Mouse (Mus musculus): ENCODE measurements at regions not wholly inside any gene's neighbourhood (a gene's known extent, or its start where the extent isn't known, plus 50 kb on each side); places are given as distances from the start of the nearest gene placed in this dataset.
A peak's percentile ranks its signal among the peaks of the same experiment; 100 is the strongest.

DNA sequence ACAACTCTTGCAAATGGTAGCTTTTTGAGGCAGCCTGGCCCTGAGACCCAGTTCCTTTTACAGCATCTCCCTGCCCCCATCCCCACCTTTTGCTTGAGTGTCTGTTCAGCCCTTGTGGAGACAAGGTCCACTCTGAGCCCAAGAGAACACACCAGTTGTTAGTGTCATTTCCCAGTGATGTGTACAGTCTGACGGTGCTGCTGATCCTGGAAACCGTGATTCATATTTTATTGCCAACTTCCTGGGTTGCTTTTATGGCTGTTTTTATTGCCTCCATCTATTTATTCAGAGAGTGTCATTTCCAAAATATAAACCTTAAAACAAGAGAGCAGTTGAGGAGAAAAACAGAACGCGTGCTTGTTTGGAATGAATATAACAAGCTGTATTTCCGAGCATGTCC lies 309.6 kb upstream of the Isl1 start:
- no peaks in the 10 kb centered on the region for H3K4me1 ChIP-seq (replicated peaks; ENCODE audit: control insufficient read depth, insufficient read depth, low read length)
- no peak overlapping the region for H3K4me3 ChIP-seq (replicated peaks; ENCODE audit: low read length)
- H3K9ac ChIP-seq (replicated peaks; ENCODE audit: low read depth, low read length), result no peak overlapping the region
- H3K27me3 ChIP-seq (replicated peaks; ENCODE audit: control insufficient read depth, insufficient read depth, low read length), result no peaks in the 10 kb centered on the region
- ATAC-seq, result no peak
- H3K9me3 ChIP-seq (ENCODE audit: control insufficient read depth, low read length), result no peaks in the 10 kb centered on the region
- 96% methylated on average over 5 of the region's 5 CpGs for WGBS
- H3K27ac ChIP-seq (ENCODE audit: low read length), result no peak overlapping the region
- H3K4me2 ChIP-seq (ENCODE audit: low read length), result no peak overlapping the region
- H3K36me3 ChIP-seq (ENCODE audit: control insufficient read depth, insufficient read depth), result no peaks in the 10 kb centered on the region

DNA sequence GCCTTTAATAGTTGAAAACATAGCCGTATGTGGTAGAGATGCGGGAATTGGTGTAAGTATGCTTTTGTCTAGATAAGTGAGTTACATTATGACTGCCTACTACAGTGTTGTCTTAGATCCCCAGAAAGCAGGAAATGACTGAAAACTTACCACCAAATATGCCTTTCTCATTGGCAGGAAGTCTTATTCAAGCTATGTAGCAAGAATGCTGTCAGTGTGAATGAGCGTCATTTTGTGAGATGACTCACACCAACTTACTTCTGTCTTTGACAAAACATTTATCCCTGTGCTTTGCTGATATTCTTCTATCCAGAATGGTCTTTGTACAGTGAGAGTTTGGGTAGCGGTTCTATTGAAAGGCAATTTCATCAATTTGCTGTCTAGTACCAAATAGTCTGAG lies 286.9 kb upstream of the Isl1 start:
- ATAC-seq, result no peak
- no peak overlapping the region for H3K4me3 ChIP-seq (replicated peaks; ENCODE audit: low read length)
- WGBS, result 96% methylated on average over 4 of the region's 4 CpGs

DNA sequence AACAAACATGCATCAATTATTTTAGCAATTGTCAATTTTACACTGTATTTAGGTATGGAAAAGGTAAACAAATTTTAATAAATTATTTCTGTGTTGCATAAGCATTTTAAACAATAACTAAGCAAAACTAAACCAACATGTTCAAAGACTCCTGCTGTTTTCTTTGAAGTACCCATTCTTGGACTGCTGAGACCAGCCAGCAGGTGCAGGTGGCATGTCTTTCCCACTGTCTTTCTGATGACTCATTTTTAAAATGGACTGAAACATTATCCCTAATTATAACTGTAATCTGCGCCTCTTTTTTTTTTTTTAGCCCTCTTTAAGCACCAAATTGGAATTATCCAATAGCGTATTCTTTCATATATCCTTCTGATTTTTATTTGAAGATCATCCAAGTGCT lies 286.0 kb upstream of the Isl1 start:
- no peaks in the 10 kb centered on the region for H3K4me1 ChIP-seq (replicated peaks; ENCODE audit: control insufficient read depth, insufficient read depth, low read length)
- H3K27ac ChIP-seq (ENCODE audit: low read length), result no peak overlapping the region
- no peaks in the 10 kb centered on the region for H3K9me3 ChIP-seq (ENCODE audit: control insufficient read depth, low read length)
- H3K4me2 ChIP-seq (ENCODE audit: low read length), result no peak overlapping the region
- no peaks in the 10 kb centered on the region for H3K36me3 ChIP-seq (ENCODE audit: control insufficient read depth, insufficient read depth)
- no peak overlapping the region for H3K4me3 ChIP-seq (replicated peaks; ENCODE audit: low read length)
- 91% methylated on average over 2 of the region's 2 CpGs for WGBS
- no peak overlapping the region for H3K9ac ChIP-seq (replicated peaks; ENCODE audit: low read depth, low read length)
- ATAC-seq, result no peak
- H3K27me3 ChIP-seq (replicated peaks; ENCODE audit: control insufficient read depth, insufficient read depth, low read length), result no peaks in the 10 kb centered on the region

More for the DNA sequence above, 286.9 kb upstream of the Isl1 start:
- Histone ChIP-seq H3K36me3 (ENCODE audit: control insufficient read depth, insufficient read depth) (no peaks in the 10 kb centered on the region), H3K9ac (replicated peaks; ENCODE audit: low read depth, low read length) (no peak overlapping the region), H3K4me1 (replicated peaks; ENCODE audit: control insufficient read depth, insufficient read depth, low read length) (no peaks in the 10 kb centered on the region), H3K9me3 (ENCODE audit: control insufficient read depth, low read length) (no peaks in the 10 kb centered on the region), H3K4me2 (ENCODE audit: low read length) (no peak overlapping the region), H3K27ac (ENCODE audit: low read length) (no peak overlapping the region), H3K27me3 (replicated peaks; ENCODE audit: control insufficient read depth, insufficient read depth, low read length) (no peaks in the 10 kb centered on the region)

DNA sequence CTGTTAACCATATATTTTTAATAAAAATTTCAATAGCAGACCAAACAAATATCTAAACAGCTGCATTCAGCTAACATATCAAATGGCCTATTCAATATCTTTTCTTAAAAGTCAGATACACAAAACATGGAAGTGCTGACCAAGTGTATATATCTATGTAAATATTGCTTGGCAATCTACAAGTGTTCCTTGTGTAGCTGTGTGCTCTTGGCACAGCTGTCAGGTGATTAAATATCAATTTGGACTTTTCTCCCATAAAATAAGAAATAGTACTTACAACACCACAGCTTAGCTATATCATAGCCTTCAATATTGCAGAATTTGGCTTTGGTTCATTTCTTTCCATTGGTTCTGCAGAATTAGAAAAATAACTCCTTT lies 266.5 kb upstream of the Isl1 start:
- no peak overlapping the region for H3K27ac ChIP-seq (ENCODE audit: low read length)
- H3K9me3 ChIP-seq (ENCODE audit: control insufficient read depth, low read length), result no peaks in the 10 kb centered on the region
- 0 out of 2 replicates have a peak, but pooled peaks cover 2% of the 10 kb centered on the region for H3K4me1 ChIP-seq (replicated peaks; ENCODE audit: control insufficient read depth, insufficient read depth, low read length)
- no peak for ATAC-seq
- H3K27me3 ChIP-seq (replicated peaks; ENCODE audit: control insufficient read depth, insufficient read depth, low read length), result no peaks in the 10 kb centered on the region
- H3K4me3 ChIP-seq (replicated peaks; ENCODE audit: low read length), result no peak overlapping the region
- no peak overlapping the region for H3K9ac ChIP-seq (replicated peaks; ENCODE audit: low read depth, low read length)
- no peak overlapping the region for H3K4me2 ChIP-seq (ENCODE audit: low read length)
- no peaks in the 10 kb centered on the region for H3K36me3 ChIP-seq (ENCODE audit: control insufficient read depth, insufficient read depth)

DNA sequence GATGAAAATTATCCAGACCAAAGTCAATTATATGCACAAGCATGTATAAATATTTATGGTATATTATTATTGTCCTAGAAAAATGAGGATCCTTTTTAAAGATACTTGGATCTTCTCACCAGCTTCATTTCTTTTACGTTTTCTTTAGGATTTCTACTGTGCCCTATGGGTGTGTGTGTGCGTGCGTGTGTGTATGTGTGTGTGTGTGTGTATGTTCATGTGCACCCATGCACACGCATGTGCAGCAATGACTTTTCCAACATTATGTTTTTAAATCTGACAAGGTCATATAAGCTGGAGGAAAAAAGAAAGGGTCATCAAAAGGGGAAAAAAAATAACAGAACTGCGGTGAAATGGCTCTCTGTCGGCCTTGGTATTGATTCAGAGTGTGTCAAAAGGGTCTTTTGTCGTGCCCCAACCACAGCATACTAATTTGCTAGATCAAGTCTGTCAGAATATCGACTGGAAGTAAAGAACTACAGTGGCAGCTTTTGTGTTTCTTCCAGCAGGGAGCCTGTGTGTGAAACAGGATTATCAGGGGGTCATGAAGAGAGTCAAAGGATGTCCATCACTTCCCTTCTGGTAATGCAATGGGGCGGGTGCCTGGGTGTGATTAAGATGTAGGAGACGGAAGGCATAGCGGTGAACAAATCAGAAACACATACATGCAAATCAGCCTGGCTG lies 265.9 kb upstream of the Isl1 start:
- Histone ChIP-seq H3K9me3 (ENCODE audit: control insufficient read depth, low read length) (no peaks in the 10 kb centered on the region), H3K4me3 (replicated peaks; ENCODE audit: low read length) (no peak overlapping the region), H3K4me2 (ENCODE audit: low read length) (no peak overlapping the region), H3K4me1 (replicated peaks; ENCODE audit: control insufficient read depth, insufficient read depth, low read length) (0 out of 2 replicates have a peak, but pooled peaks cover 2% of the 10 kb centered on the region), H3K9ac (replicated peaks; ENCODE audit: low read depth, low read length) (no peak overlapping the region), H3K27me3 (replicated peaks; ENCODE audit: control insufficient read depth, insufficient read depth, low read length) (no peaks in the 10 kb centered on the region), H3K36me3 (ENCODE audit: control insufficient read depth, insufficient read depth) (no peaks in the 10 kb centered on the region), H3K27ac (ENCODE audit: low read length) (no peak overlapping the region)
- WGBS, result 11% methylated on average over 11 of the region's 11 CpGs
- peak; percentile 90 for ATAC-seq

DNA sequence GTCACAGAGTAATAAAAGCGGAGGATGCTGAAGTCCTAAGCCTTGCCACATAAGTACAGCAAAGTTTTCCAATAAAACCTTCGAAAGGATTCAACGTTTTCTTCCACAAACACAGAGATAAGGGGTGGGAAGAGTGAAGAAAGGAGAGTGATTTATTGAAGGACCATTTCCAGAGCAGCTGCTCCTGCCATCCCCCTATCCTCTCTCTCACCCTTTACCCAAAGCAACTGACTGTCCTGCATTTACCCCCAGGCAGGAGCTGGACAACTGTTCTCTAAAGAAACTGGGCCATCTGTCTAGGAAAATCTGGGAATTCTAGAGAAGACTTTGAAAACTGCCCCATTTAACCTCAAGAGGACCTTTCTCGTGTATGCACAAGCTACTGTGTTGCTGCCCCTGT lies 245.6 kb upstream of the Isl1 start:
- Histone ChIP-seq H3K4me3 (replicated peaks; ENCODE audit: low read length) (no peak overlapping the region), H3K27me3 (replicated peaks; ENCODE audit: control insufficient read depth, insufficient read depth, low read length) (no peaks in the 10 kb centered on the region), H3K36me3 (ENCODE audit: control insufficient read depth, insufficient read depth) (no peaks in the 10 kb centered on the region), H3K4me1 (replicated peaks; ENCODE audit: control insufficient read depth, insufficient read depth, low read length) (no peaks in the 10 kb centered on the region), H3K9me3 (ENCODE audit: control insufficient read depth, low read length) (no peaks in the 10 kb centered on the region), H3K27ac (ENCODE audit: low read length) (no peak overlapping the region), H3K9ac (replicated peaks; ENCODE audit: low read depth, low read length) (no peak overlapping the region), H3K4me2 (ENCODE audit: low read length) (no peak overlapping the region)
- WGBS, result 88% methylated on average over 4 of the region's 4 CpGs
- ATAC-seq, result no peak

DNA sequence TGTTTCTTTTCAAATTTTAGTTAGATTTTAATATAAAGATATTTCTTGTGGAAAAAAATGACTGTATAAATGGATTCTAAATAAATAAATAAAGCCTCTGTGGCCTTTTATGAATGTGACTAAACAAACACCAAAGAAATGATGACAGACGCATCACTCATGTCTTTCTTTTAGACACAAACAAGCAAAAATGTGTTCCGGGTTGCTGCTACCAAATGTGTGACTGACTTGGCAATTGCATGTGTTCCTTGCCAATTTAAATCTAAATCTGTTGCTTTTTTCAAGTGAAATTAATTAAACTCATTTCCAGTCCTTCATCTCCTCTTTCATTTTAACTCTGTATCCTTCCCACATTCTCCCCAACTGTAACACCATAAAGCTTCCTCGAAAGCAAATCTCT lies 225.7 kb upstream of the Isl1 start:
- Histone ChIP-seq H3K4me3 (replicated peaks; ENCODE audit: low read length) (no peak overlapping the region), H3K9ac (replicated peaks; ENCODE audit: low read depth, low read length) (no peak overlapping the region), H3K9me3 (ENCODE audit: control insufficient read depth, low read length) (no peaks in the 10 kb centered on the region), H3K36me3 (ENCODE audit: control insufficient read depth, insufficient read depth) (no peaks in the 10 kb centered on the region), H3K4me1 (replicated peaks; ENCODE audit: control insufficient read depth, insufficient read depth, low read length) (no peaks in the 10 kb centered on the region), H3K4me2 (ENCODE audit: low read length) (no peak overlapping the region), H3K27me3 (replicated peaks; ENCODE audit: control insufficient read depth, insufficient read depth, low read length) (no peaks in the 10 kb centered on the region), H3K27ac (ENCODE audit: low read length) (no peak overlapping the region)
- 48% methylated on average over 3 of the region's 3 CpGs for WGBS
- ATAC-seq, result peak; percentile 72

DNA sequence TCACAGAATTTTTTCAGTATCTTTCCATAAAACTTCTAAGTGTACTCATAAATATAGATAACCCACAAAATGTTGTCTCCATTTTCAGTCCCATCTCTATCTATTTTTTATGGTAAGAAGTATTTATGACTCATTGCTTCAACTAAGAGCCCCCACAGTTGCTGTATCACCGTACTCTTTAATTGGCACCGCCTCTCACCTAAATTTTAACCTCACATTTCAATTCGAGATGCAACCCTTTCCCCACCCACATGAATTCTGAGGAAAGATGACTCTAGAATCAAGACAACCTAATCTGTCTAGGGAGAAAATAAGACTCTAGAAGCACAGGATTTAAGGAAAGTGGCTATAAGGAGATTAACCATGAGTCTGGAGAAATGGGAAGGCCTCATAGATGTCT lies 223.7 kb upstream of the Isl1 start:
- Histone ChIP-seq H3K9me3 (ENCODE audit: control insufficient read depth, low read length) (no peaks in the 10 kb centered on the region), H3K9ac (replicated peaks; ENCODE audit: low read depth, low read length) (no peak overlapping the region), H3K4me3 (replicated peaks; ENCODE audit: low read length) (no peak overlapping the region), H3K27ac (ENCODE audit: low read length) (no peak overlapping the region), H3K36me3 (ENCODE audit: control insufficient read depth, insufficient read depth) (no peaks in the 10 kb centered on the region), H3K4me1 (replicated peaks; ENCODE audit: control insufficient read depth, insufficient read depth, low read length) (no peaks in the 10 kb centered on the region), H3K27me3 (replicated peaks; ENCODE audit: control insufficient read depth, insufficient read depth, low read length) (no peaks in the 10 kb centered on the region), H3K4me2 (ENCODE audit: low read length) (no peak overlapping the region)
- 85% methylated on average over 3 of the region's 3 CpGs for WGBS
- no peak for ATAC-seq

DNA sequence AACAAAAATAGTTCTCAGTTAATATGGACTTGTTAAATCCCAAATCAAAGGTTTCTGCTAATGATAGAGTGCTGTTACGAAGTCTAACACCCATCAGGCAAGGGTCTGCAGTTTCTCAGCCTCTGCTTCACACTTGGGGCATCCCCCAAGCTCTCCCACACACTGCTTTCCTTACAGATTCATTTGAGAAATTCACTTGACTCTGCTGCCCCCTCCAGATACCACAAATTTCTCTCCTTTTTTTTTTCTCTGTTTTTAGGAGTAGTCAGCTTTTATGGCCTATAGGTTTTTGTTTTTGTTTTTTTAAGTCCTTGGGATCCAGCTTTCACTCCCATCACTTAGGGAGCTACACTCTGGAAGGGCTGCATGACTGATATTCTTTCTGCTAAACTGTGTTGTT lies 218.8 kb upstream of the Isl1 start:
- Histone ChIP-seq H3K36me3 (ENCODE audit: control insufficient read depth, insufficient read depth) (no peaks in the 10 kb centered on the region), H3K27me3 (replicated peaks; ENCODE audit: control insufficient read depth, insufficient read depth, low read length) (no peaks in the 10 kb centered on the region), H3K9me3 (ENCODE audit: control insufficient read depth, low read length) (no peaks in the 10 kb centered on the region), H3K4me1 (replicated peaks; ENCODE audit: control insufficient read depth, insufficient read depth, low read length) (peaks cover 7% of the 10 kb centered on the region), H3K4me2 (ENCODE audit: low read length) (no peak overlapping the region), H3K27ac (ENCODE audit: low read length) (no peak overlapping the region), H3K9ac (replicated peaks; ENCODE audit: low read depth, low read length) (no peak overlapping the region), H3K4me3 (replicated peaks; ENCODE audit: low read length) (no peak overlapping the region)
- ATAC-seq, result no peak
- 61% methylated on average over 1 of the region's 1 CpGs for WGBS

DNA sequence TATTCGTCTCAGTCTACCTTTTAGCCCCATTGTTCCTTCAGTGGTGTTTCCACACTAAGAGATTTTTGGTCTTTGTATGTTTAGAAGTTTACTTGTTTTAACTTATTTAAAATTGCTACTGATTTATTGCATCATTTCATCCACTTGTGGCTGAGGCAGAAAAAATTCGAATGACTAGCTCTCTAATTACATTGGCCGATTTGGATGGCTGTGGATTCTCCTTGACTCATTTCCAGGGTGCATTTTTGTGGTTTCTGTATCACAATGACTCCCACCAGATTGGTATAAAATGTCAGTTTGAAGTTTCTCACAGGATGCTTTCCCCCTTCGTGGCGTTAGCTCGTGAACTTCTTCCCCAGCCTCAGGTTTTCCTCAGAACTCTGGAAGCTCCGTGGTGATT lies 217.5 kb upstream of the Isl1 start:
- H3K36me3 ChIP-seq (ENCODE audit: control insufficient read depth, insufficient read depth), result no peaks in the 10 kb centered on the region
- H3K4me1 ChIP-seq (replicated peaks; ENCODE audit: control insufficient read depth, insufficient read depth, low read length), result peaks cover 7% of the 10 kb centered on the region
- no peak overlapping the region for H3K4me2 ChIP-seq (ENCODE audit: low read length)
- 75% methylated on average over 7 of the region's 7 CpGs for WGBS
- no peak overlapping the region for H3K4me3 ChIP-seq (replicated peaks; ENCODE audit: low read length)
- no peak overlapping the region for H3K27ac ChIP-seq (ENCODE audit: low read length)
- H3K9ac ChIP-seq (replicated peaks; ENCODE audit: low read depth, low read length), result no peak overlapping the region
- H3K27me3 ChIP-seq (replicated peaks; ENCODE audit: control insufficient read depth, insufficient read depth, low read length), result no peaks in the 10 kb centered on the region
- H3K9me3 ChIP-seq (ENCODE audit: control insufficient read depth, low read length), result no peaks in the 10 kb centered on the region
- ATAC-seq, result no peak

All from forebrain, embryonic 16.5 days (tissue).